Comparison of ENCODE assay signal across 11 mouse cellular contexts in the genomic region with DNA sequence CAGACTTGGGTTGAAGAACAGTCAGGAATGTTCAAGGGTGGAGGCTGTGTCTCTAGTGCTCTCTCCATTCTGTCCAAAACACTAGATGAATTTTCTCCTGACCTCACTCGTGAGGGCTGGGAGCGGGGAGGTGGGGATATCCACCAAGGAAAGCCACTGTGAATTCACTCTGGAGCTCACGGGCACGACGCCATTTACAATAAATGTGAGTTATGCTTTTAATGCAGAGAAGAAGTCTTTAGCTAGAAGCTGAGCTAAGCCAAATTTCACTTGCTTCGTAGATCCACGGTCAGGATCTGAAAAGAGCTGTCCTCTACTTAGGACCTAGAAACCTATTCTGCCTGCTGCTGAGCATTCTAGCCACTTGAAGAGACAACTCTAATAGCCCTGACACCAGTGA. TPM values are rescaled to one million over a fixed set of nuclear protein-coding genes. Genes with fewer than 3 reads are reported as not detected.
DNase-seq lines count a peak whose midpoint lies in the region; ATAC-seq lines count a peak whose summit lies in the region.
"Had no signal": no experiment of that assay in that cellular context is flagged by ENCODE, and none has a peak within 500 bp of the region (broad histone marks: within the 10 kb centered on the region; RNA-seq: fewer than 3 reads in every experiment).

No protein-coding gene starts in this region.

- H3K9me3 ChIP-seq in heart, embryonic 13.5 days: no peaks in the 10 kb centered on the region
- H3K9me3 ChIP-seq in heart, embryonic 10.5 days: no peaks in the 10 kb centered on the region
- H3K9me3 ChIP-seq in midbrain, embryonic 15.5 days: no peaks in the 10 kb centered on the region
- H3K9me3 ChIP-seq in midbrain, embryonic 10.5 days (replicated peaks): no peaks in the 10 kb centered on the region
- H3K9me3 ChIP-seq in intestine, embryonic 16.5 days (ENCODE audit: control insufficient read depth, low read length): no peaks in the 10 kb centered on the region
- no peaks in the 10 kb centered on the region for H3K9me3 ChIP-seq in stomach, embryonic 15.5 days

- H3K4me1 ChIP-seq in heart, embryonic 13.5 days: peaks cover 16% of the 10 kb centered on the region
- peaks cover 17% of the 10 kb centered on the region for H3K4me1 ChIP-seq in heart, embryonic 10.5 days
- H3K4me1 ChIP-seq in midbrain, embryonic 15.5 days: peaks cover 17% of the 10 kb centered on the region
- H3K4me1 ChIP-seq in midbrain, embryonic 10.5 days: peaks cover 22% of the 10 kb centered on the region
- no peaks in the 10 kb centered on the region; the same call in 1 of the 2 replicates for H3K4me1 ChIP-seq in intestine, embryonic 16.5 days (ENCODE audit: control insufficient read depth, insufficient read depth, low read length)
- H3K4me1 ChIP-seq in stomach, embryonic 15.5 days: peaks cover 12% of the 10 kb centered on the region

- H3K27me3 ChIP-seq in heart, embryonic 13.5 days (replicated peaks): peaks cover 79% of the 10 kb centered on the region
- peaks cover 58% of the 10 kb centered on the region for H3K27me3 ChIP-seq in heart, embryonic 10.5 days (ENCODE audit: insufficient read depth, poor library complexity, severe bottlenecking)
- peaks cover 35% of the 10 kb centered on the region for H3K27me3 ChIP-seq in midbrain, embryonic 15.5 days (replicated peaks)
- peaks cover 71% of the 10 kb centered on the region for H3K27me3 ChIP-seq in midbrain, embryonic 10.5 days (ENCODE audit: low read depth, poor library complexity, severe bottlenecking)
- H3K27me3 ChIP-seq in intestine, embryonic 16.5 days (replicated peaks; ENCODE audit: control insufficient read depth, insufficient read depth, low read length): peaks cover 11% of the 10 kb centered on the region; the same call in 1 of the 2 replicates
- peaks cover 30% of the 10 kb centered on the region for H3K27me3 ChIP-seq in stomach, embryonic 15.5 days (replicated peaks)
- H3K27me3 ChIP-seq: CH12.LX had no signal

- 0 out of 2 replicates have a peak overlapping the region, but pooled peaks have one; percentile 3 for H3K4me2 ChIP-seq in heart, embryonic 13.5 days
- peak overlapping the region; percentile 99; the same call in 1 of the 2 replicates for H3K4me2 ChIP-seq in midbrain, embryonic 15.5 days
- H3K4me2 ChIP-seq in intestine, embryonic 16.5 days (ENCODE audit: low read depth, low read length): peak overlapping the region; percentile 99
- H3K4me2 ChIP-seq in stomach, embryonic 15.5 days: peak overlapping the region; percentile 19; the same call in 1 of the 2 replicates

- 60% methylated on average over 7 of the region's 7 CpGs for WGBS in heart, embryonic 13.5 days
- 73% methylated on average over 7 of the region's 7 CpGs for WGBS in heart, embryonic 10.5 days
- 77% methylated on average over 7 of the region's 7 CpGs for WGBS in midbrain, embryonic 15.5 days
- WGBS in midbrain, embryonic 10.5 days: 67% methylated on average over 7 of the region's 7 CpGs
- WGBS in intestine, embryonic 16.5 days: 38% methylated on average over 7 of the region's 7 CpGs
- WGBS in stomach, embryonic 15.5 days: 36% methylated on average over 7 of the region's 7 CpGs

- no peak for DNase-seq in heart, embryonic 10.5 days (ENCODE audit: low spot score)
- DNase-seq in midbrain, embryonic 10.5 days (ENCODE audit: low spot score): no peak
- DNase-seq in thymus, postnatal 0 days (ENCODE audit: low spot score): no peak
- DNase-seq: cerebellum, adult 9-11 months; kidney, postnatal 36 days had no signal

- no peak overlapping the region for H3K9ac ChIP-seq in heart, embryonic 13.5 days
- H3K9ac ChIP-seq in midbrain, embryonic 15.5 days: no peak overlapping the region
- H3K9ac ChIP-seq in intestine, embryonic 16.5 days (ENCODE audit: low read depth, low read length): 0 out of 2 replicates have a peak overlapping the region, but pooled peaks have one; percentile 21
- H3K9ac ChIP-seq in stomach, embryonic 15.5 days: no peak overlapping the region

- H3K27ac ChIP-seq in heart, embryonic 13.5 days (replicated peaks): no peak overlapping the region
- H3K27ac ChIP-seq in heart, embryonic 10.5 days: no peak overlapping the region
- H3K27ac ChIP-seq in midbrain, embryonic 15.5 days: no peak overlapping the region
- H3K27ac ChIP-seq in midbrain, embryonic 10.5 days (replicated peaks): no peak overlapping the region
- H3K27ac ChIP-seq in intestine, embryonic 16.5 days (ENCODE audit: low read length): no peak overlapping the region
- no peak overlapping the region; the same call in 1 of the 2 replicates for H3K27ac ChIP-seq in stomach, embryonic 15.5 days

- no peak for ATAC-seq in heart, embryonic 13.5 days (ENCODE audit: extremely low read depth, insufficient number of reproducible peaks, low FRiP score, low TSS enrichment)
- ATAC-seq in midbrain, embryonic 15.5 days (replicated peaks): no peak
- ATAC-seq in intestine, embryonic 16.5 days: no peak
- ATAC-seq in stomach, embryonic 15.5 days (ENCODE audit: insufficient read depth, low FRiP score, low read depth): no peak
- ATAC-seq in erythroblast, adult 5-6 weeks (replicated peaks; ENCODE audit: low FRiP score, poor library complexity, severe bottlenecking): no peak

- no peaks in the 10 kb centered on the region for H3K36me3 ChIP-seq in heart, embryonic 13.5 days
- H3K36me3 ChIP-seq in heart, embryonic 10.5 days: no peaks in the 10 kb centered on the region
- no peaks in the 10 kb centered on the region for H3K36me3 ChIP-seq in midbrain, embryonic 15.5 days (replicated peaks)
- no peaks in the 10 kb centered on the region for H3K36me3 ChIP-seq in midbrain, embryonic 10.5 days
- H3K36me3 ChIP-seq in intestine, embryonic 16.5 days (ENCODE audit: control insufficient read depth, insufficient read depth, low read length): no peaks in the 10 kb centered on the region
- H3K36me3 ChIP-seq in stomach, embryonic 15.5 days: no peaks in the 10 kb centered on the region

- H3K4me3 ChIP-seq in heart, embryonic 13.5 days: no peak overlapping the region
- no peak overlapping the region for H3K4me3 ChIP-seq in heart, embryonic 10.5 days
- H3K4me3 ChIP-seq in midbrain, embryonic 15.5 days: 0 out of 2 replicates have a peak overlapping the region, but pooled peaks have one; percentile 60
- no peak overlapping the region for H3K4me3 ChIP-seq in midbrain, embryonic 10.5 days
- H3K4me3 ChIP-seq in intestine, embryonic 16.5 days (ENCODE audit: low read length): peak overlapping the region; percentile 72
- H3K4me3 ChIP-seq in stomach, embryonic 15.5 days (replicated peaks): peak overlapping the region; percentile 55; the same call in 1 of the 2 replicates

RNA-seq across cellular contexts. Expression of gene Bmp3, which starts 2.1 kb away (rescaled TPM):
- 0.71 and 0.74 TPM in 2 replicates for polyA plus RNA-seq in heart, embryonic 13.5 days (2015; fragmentation: Nextera tagmentation; extraction: Ambion mirVana)
- 0.08 and 0.09 TPM in 2 replicates for polyA plus RNA-seq in heart, embryonic 10.5 days (2016; fragmentation: Nextera tagmentation; extraction: Ambion mirVana)
- 1.2 and 1.3 TPM in 2 replicates for polyA plus RNA-seq in midbrain, embryonic 15.5 days (2015; fragmentation: Nextera tagmentation; extraction: Ambion mirVana)
- polyA plus RNA-seq in midbrain, embryonic 10.5 days (2016; fragmentation: Nextera tagmentation; extraction: Ambion mirVana): 0.10 and 0.41 TPM in 2 replicates
- polyA plus RNA-seq in intestine, embryonic 16.5 days (2015; fragmentation: Nextera tagmentation; extraction: Ambion mirVana): 9.2 and 9.4 TPM in 2 replicates
- polyA plus RNA-seq in stomach, embryonic 15.5 days (2015; fragmentation: Nextera tagmentation; extraction: Ambion mirVana): 3.8 and 4.5 TPM in 2 replicates
- polyA plus RNA-seq in thymus, postnatal 0 days (2015; fragmentation: Nextera tagmentation; extraction: Ambion mirVana): 0.38 and 0.42 TPM in 2 replicates
- not detected in 2 replicates for total RNA-seq in erythroblast, adult 5-6 weeks (2015; ENCODE audit: low replicate concordance)
- total RNA-seq in erythroblast, adult 5-6 weeks (2017; ENCODE audit: low replicate concordance): 0.14 TPM in 1 of 2 replicates, not detected in the other
- total RNA-seq: CH12.LX had no signal

Comparison
In these comparisons a context has a peak if more than half of its experiments do, and no peak if none do; other contexts are left out.
1. H3K4me3 ChIP-seq: peak in midbrain, embryonic 15.5 days (single experiment), intestine, embryonic 16.5 days (single experiment) and stomach, embryonic 15.5 days (single experiment); none in heart, embryonic 13.5 days (single experiment), heart, embryonic 10.5 days (single experiment) and midbrain, embryonic 10.5 days (single experiment).
2. H3K4me2 ChIP-seq: peak in every context shown above with its lines; median percentile 99 in midbrain, embryonic 15.5 days; 99 in intestine, embryonic 16.5 days; 19 in stomach, embryonic 15.5 days; 3 in heart, embryonic 13.5 days.